Mouse (Mus musculus): ENCODE measurements around the gene Pdcd4. TPM values are rescaled to one million over a fixed set of nuclear protein-coding genes. Genes with fewer than 3 reads are reported as not detected.

Pdcd4 gene
- polyA plus RNA-seq, 1 experiment from 2014 or later: 61.9 TPM

DNA sequence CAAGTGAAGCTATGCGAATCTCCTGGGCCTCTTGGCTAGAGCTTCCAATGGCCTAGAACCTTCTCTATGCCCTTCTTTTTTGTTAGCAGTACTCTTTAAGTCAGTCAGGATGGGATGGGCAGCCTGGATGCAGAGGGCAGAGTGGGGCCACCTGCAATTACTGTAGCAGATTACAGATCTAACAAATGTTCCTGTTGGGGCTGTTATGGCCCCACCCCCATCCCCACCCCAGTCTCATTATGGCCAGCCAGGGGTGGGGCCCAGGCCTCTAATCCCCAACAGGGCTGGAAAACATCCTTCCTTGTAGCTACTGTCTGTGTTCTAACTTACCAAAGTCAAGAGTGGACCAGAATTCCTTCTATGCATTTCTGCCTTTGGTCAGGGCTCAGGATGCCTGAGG lies 23.2 kb upstream of the Pdcd4 start:
- Histone ChIP-seq H3K4me2 (no peak overlapping the region), H3K9ac (ENCODE audit: low read length) (no peak overlapping the region), H3K4me3 (ENCODE audit: low read depth, low read length) (no peak overlapping the region), H3K27ac (ENCODE audit: low read depth, low read length) (no peak overlapping the region), H3K27me3 (ENCODE audit: control insufficient read depth, insufficient read depth, low read length) (0 out of 2 replicates have a peak, but pooled peaks cover 5% of the 10 kb centered on the region), H3K36me3 (ENCODE audit: control insufficient read depth, insufficient read depth, low read length) (no peaks in the 10 kb centered on the region), H3K9me3 (ENCODE audit: control insufficient read depth, low read length) (no peaks in the 10 kb centered on the region), H3K4me1 (ENCODE audit: control insufficient read depth, insufficient read depth, low read length) (no peaks in the 10 kb centered on the region)
- ATAC-seq (ENCODE audit: low FRiP score) (no peak), DNase-seq (ENCODE audit: low spot score, missing footprints) (no peak)
- WGBS: 97% methylated on average over 1 of the region's 1 CpGs

DNA sequence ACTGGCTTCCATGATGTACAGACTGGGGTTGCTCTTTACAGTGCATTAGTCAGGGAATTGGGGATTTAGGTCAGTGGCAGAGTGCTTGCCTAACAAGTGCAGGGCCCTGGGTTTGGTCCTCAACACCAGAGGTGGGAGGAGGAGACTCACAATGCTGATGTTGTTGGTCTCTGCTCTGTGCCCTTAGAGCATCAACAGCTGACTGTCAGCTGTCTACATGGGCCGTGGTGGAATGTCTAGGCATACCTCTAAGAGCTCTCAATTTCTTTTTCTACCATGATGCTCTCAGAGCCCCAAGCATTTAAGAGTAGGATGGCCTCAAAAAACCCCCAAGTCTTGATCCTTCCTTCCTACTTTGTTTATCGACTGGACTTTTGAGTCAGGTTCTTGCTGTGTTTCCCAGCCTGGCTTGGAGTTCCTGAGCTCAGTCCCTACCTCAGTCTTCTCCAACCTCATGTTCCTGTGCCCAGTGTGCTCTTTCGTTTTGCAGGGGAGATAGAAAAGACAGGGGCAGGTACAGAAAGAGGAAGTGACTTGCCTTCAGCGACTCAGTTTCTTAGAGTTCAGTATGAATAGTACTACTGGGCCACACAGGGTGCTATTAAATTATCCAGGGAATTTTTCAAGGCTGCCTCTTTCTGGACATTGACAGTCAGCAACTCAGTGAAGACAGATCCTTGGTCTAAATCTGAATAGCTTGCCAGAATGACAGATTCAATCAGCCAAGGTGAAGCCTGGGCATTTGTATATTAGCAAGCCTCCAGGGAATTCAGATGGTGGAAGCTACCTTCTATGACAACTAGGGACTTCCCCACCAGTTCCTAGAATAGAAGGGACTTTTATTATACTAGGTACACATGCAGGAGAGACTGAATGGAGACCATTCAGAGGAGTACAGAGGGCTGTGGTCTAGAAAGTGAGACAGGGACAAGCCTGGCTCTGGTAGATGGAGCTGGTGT lies 22.3 kb upstream of the Pdcd4 start:
- Histone ChIP-seq H3K4me1 (ENCODE audit: control insufficient read depth, insufficient read depth, low read length) (peaks cover 3% of the 10 kb centered on the region; the same call in 1 of the 2 replicates), H3K27ac (ENCODE audit: low read depth, low read length) (no peak overlapping the region), H3K4me2 (no peak overlapping the region), H3K36me3 (ENCODE audit: control insufficient read depth, insufficient read depth, low read length) (no peaks in the 10 kb centered on the region), H3K9me3 (ENCODE audit: control insufficient read depth, low read length) (no peaks in the 10 kb centered on the region), H3K27me3 (ENCODE audit: control insufficient read depth, insufficient read depth, low read length) (peaks cover 5% of the 10 kb centered on the region; the same call in 1 of the 2 replicates), H3K4me3 (ENCODE audit: low read depth, low read length) (no peak overlapping the region), H3K9ac (ENCODE audit: low read length) (no peak overlapping the region)
- no peak for DNase-seq (ENCODE audit: low spot score, missing footprints)
- ATAC-seq (ENCODE audit: low FRiP score): no peak
- 79% methylated on average over 4 of the region's 4 CpGs for WGBS

DNA sequence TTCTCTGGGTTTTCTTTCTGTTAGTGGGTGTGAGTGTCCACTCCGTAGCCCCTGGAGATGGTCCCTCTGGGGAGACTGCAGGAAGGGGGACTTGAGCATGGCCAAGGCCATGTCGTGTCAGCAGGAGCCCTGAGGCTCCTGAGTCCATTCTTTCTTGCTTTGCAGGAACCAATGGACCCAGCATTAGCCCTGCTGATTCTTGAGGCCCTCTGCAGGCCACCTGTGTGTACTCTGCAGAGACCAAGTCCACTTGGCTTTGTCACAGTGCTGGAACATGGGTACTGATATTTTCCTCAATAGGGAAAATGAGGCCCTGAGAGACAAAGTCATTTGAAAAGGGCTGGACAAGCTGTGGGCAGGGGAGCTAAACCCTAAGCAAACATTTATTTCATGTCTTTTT lies 21.5 kb upstream of the Pdcd4 start:
- no peak overlapping the region for H3K4me2 ChIP-seq
- H3K4me1 ChIP-seq (ENCODE audit: control insufficient read depth, insufficient read depth, low read length): peaks cover 9% of the 10 kb centered on the region; the same call in 1 of the 2 replicates
- 51% methylated on average over 2 of the region's 2 CpGs for WGBS
- ATAC-seq (ENCODE audit: low FRiP score): no peak
- H3K9ac ChIP-seq (ENCODE audit: low read length): no peak overlapping the region
- H3K27ac ChIP-seq (ENCODE audit: low read depth, low read length): no peak overlapping the region
- no peaks in the 10 kb centered on the region for H3K36me3 ChIP-seq (ENCODE audit: control insufficient read depth, insufficient read depth, low read length)
- no peak overlapping the region for H3K4me3 ChIP-seq (ENCODE audit: low read depth, low read length)
- DNase-seq (ENCODE audit: low spot score, missing footprints): no peak
- H3K9me3 ChIP-seq (ENCODE audit: control insufficient read depth, low read length): no peaks in the 10 kb centered on the region
- H3K27me3 ChIP-seq (ENCODE audit: control insufficient read depth, insufficient read depth, low read length): peaks cover 5% of the 10 kb centered on the region; the same call in 1 of the 2 replicates

DNA sequence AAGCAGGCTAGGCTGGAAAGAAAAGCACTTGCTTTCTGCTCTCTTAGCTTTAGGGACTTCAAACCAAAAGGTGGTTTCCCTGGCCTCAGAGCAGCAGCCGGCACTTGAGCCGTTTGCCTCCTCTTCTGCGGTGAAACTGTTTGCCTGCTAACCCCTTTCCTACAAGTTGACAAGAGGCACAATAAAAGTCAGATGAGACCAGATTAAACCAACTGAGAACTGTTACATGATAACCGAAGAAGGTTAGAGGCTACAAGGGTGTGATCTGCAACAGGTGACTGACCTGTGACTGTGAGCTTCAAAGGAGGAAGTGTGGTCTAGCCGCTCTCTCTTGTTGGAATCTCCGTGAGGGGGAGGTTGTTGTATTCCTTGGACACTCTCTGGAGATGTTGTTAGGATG lies 20.5 kb upstream of the Pdcd4 start:
- Histone ChIP-seq H3K27me3 (ENCODE audit: control insufficient read depth, insufficient read depth, low read length) (peaks cover 5% of the 10 kb centered on the region; the same call in 1 of the 2 replicates), H3K4me2 (no peak overlapping the region), H3K27ac (ENCODE audit: low read depth, low read length) (no peak overlapping the region), H3K4me1 (ENCODE audit: control insufficient read depth, insufficient read depth, low read length) (peaks cover 9% of the 10 kb centered on the region; the same call in 1 of the 2 replicates), H3K4me3 (ENCODE audit: low read depth, low read length) (no peak overlapping the region), H3K9ac (ENCODE audit: low read length) (no peak overlapping the region), H3K9me3 (ENCODE audit: control insufficient read depth, low read length) (no peaks in the 10 kb centered on the region), H3K36me3 (ENCODE audit: control insufficient read depth, insufficient read depth, low read length) (no peaks in the 10 kb centered on the region)
- ATAC-seq (ENCODE audit: low FRiP score): no peak
- no peak for DNase-seq (ENCODE audit: low spot score, missing footprints)
- 90% methylated on average over 6 of the region's 6 CpGs for WGBS

DNA sequence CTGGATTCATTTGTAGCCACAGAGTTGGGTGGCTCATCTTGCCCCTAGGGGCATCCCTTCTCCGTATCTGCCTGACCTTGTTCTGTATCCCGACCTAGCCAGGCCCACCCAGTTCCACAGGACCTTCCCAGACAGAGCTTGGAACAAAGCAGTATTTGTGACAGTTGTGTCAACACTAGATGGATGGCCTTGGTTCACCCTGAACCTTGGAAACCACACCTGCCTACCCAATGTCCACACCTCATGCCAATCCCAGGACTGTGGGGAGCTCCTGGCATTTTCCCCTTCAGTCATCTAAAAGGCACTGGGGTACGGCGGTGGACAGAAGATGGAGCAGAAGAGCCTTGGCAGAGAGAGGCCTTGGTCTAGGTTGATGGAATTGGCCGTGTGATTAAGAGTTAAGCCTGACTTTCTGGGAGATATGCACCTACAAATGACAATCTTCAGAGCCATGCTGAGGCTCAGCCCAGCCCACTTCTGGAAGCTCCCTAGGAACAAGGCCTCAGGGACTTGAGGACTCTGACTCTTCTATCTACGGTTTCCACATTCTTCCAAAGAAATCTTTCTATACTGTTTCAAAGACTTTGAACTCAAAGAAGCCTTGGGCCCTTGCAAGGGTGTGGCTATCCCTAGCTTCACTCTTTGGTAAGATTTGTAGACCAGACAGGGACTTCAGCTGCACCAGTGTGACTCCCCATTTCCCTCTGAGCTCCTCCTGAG lies 18.9 kb upstream of the Pdcd4 start:
- H3K4me1 ChIP-seq (ENCODE audit: control insufficient read depth, insufficient read depth, low read length): peaks cover 9% of the 10 kb centered on the region; the same call in 1 of the 2 replicates
- peaks cover 7% of the 10 kb centered on the region; the same call in 1 of the 2 replicates for H3K27me3 ChIP-seq (ENCODE audit: control insufficient read depth, insufficient read depth, low read length)
- H3K27ac ChIP-seq (ENCODE audit: low read depth, low read length): no peak overlapping the region
- no peak overlapping the region for H3K4me2 ChIP-seq
- no peak overlapping the region for H3K4me3 ChIP-seq (ENCODE audit: low read depth, low read length)
- WGBS: 87% methylated on average over 6 of the region's 6 CpGs
- no peaks in the 10 kb centered on the region for H3K9me3 ChIP-seq (ENCODE audit: control insufficient read depth, low read length)
- DNase-seq (ENCODE audit: low spot score, missing footprints) (no peak), ATAC-seq (ENCODE audit: low FRiP score) (no peak)
- no peak overlapping the region for H3K9ac ChIP-seq (ENCODE audit: low read length)
- H3K36me3 ChIP-seq (ENCODE audit: control insufficient read depth, insufficient read depth, low read length): no peaks in the 10 kb centered on the region

DNA sequence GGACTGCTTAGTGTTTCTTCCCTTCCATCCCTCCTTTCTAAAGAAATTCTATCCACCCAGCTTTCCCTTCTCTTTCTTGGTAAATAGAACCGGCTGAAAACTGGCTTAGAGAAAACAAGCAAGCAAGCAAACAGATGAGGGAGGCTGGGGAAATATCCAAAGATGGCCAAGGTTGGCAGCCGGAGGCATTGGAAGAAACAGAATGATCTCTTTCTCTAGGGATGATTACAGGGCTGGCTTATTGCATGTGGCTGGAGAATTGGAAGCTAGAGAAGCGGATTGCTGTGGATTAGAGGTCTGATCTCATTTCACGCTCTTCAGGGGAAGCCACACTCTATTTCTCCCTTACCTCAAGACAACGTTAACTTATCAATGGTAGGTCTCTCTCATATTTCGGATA lies 16.8 kb upstream of the Pdcd4 start:
- H3K4me2 ChIP-seq: no peak overlapping the region
- no peaks in the 10 kb centered on the region for H3K36me3 ChIP-seq (ENCODE audit: control insufficient read depth, insufficient read depth, low read length)
- peaks cover 9% of the 10 kb centered on the region; the same call in 1 of the 2 replicates for H3K4me1 ChIP-seq (ENCODE audit: control insufficient read depth, insufficient read depth, low read length)
- no peak for DNase-seq (ENCODE audit: low spot score, missing footprints)
- no peak overlapping the region for H3K27ac ChIP-seq (ENCODE audit: low read depth, low read length)
- no peaks in the 10 kb centered on the region for H3K9me3 ChIP-seq (ENCODE audit: control insufficient read depth, low read length)
- 40% methylated on average over 6 of the region's 6 CpGs for WGBS
- H3K27me3 ChIP-seq (ENCODE audit: control insufficient read depth, insufficient read depth, low read length): peaks cover 7% of the 10 kb centered on the region; the same call in 1 of the 2 replicates
- no peak overlapping the region for H3K4me3 ChIP-seq (ENCODE audit: low read depth, low read length)
- no peak overlapping the region for H3K9ac ChIP-seq (ENCODE audit: low read length)
- no peak for ATAC-seq (ENCODE audit: low FRiP score)

DNA sequence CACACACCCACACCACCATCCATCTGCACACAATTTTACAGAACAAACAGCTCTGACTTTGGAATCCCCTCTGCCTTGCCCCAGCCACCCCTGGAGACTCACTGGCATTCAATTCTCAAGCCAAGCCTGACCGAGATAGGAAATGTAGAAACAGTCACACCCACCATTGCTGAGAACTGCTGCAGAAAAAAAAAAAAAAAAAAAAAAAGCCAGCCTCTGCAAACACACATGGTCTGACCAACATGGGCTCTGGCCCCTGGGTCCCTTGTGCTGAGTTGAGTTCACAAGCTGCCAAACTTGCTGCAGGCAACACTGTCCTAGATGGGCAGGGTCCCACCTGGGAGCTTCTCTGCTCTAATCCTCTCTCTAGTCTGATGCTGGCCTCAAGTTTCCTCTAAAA lies 14.3 kb upstream of the Pdcd4 start:
- Histone ChIP-seq H3K9me3 (ENCODE audit: control insufficient read depth, low read length) (no peaks in the 10 kb centered on the region), H3K4me1 (ENCODE audit: control insufficient read depth, insufficient read depth, low read length) (peaks cover 9% of the 10 kb centered on the region; the same call in 1 of the 2 replicates), H3K9ac (ENCODE audit: low read length) (no peak overlapping the region), H3K4me3 (ENCODE audit: low read depth, low read length) (no peak overlapping the region), H3K4me2 (no peak overlapping the region), H3K27me3 (ENCODE audit: control insufficient read depth, insufficient read depth, low read length) (peaks cover 7% of the 10 kb centered on the region; the same call in 1 of the 2 replicates), H3K27ac (ENCODE audit: low read depth, low read length) (no peak overlapping the region), H3K36me3 (ENCODE audit: control insufficient read depth, insufficient read depth, low read length) (no peaks in the 10 kb centered on the region)
- DNase-seq (ENCODE audit: low spot score, missing footprints) (no peak), ATAC-seq (ENCODE audit: low FRiP score) (no peak)
- 74% methylated on average over 1 of the region's 1 CpGs for WGBS

DNA sequence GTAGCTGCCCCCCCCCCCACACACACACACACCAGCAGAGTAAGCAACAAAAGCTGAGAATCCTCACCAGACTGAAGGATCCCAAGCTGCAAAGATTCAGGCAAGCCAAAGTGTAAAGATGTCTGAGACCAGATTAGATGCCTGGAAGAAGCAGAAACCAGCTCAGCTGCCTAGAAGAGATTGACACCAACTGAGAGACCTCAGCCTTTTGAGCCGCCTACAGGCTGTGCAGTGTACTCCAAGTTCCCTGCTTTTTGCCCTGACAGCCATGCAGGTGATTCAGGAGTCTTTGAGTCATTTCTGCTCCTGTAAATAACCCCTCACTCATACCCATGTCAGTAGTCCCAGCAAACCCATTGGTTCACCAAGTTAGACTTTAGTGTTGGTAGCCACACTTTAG lies 11.6 kb upstream of the Pdcd4 start:
- WGBS: 81% methylated on average over 1 of the region's 1 CpGs
- Histone ChIP-seq H3K9me3 (ENCODE audit: control insufficient read depth, low read length) (no peaks in the 10 kb centered on the region), H3K4me2 (no peak overlapping the region), H3K27ac (ENCODE audit: low read depth, low read length) (no peak overlapping the region), H3K36me3 (ENCODE audit: control insufficient read depth, insufficient read depth, low read length) (no peaks in the 10 kb centered on the region), H3K9ac (ENCODE audit: low read length) (no peak overlapping the region), H3K4me3 (ENCODE audit: low read depth, low read length) (no peak overlapping the region), H3K27me3 (ENCODE audit: control insufficient read depth, insufficient read depth, low read length) (peaks cover 2% of the 10 kb centered on the region; the same call in 1 of the 2 replicates), H3K4me1 (ENCODE audit: control insufficient read depth, insufficient read depth, low read length) (no peaks in the 10 kb centered on the region)
- ATAC-seq (ENCODE audit: low FRiP score): no peak
- DNase-seq (ENCODE audit: low spot score, missing footprints): no peak

DNA sequence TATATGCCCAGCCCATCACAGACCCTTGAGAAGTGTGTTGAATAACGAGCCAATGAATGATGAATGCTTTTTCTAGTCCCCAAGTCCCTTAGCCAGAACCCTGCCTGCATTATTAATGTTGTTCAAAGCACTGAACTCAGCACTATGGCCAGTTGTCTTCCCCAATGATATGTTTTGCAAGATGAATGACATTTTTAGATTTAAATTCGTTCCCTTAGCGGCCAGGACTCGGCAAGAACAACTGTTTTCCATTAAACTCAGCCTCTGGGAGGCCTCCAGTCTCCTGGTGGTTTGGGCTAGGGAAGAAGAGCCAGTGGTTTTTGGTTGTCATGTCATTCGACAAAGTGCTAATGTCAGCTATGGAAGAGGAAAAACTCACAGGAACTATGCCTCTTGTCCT lies 10.2 kb upstream of the Pdcd4 start:
- Histone ChIP-seq H3K4me3 (ENCODE audit: low read depth, low read length) (no peak overlapping the region), H3K27ac (ENCODE audit: low read depth, low read length) (no peak overlapping the region), H3K27me3 (ENCODE audit: control insufficient read depth, insufficient read depth, low read length) (0 out of 2 replicates have a peak, but pooled peaks cover 2% of the 10 kb centered on the region), H3K36me3 (ENCODE audit: control insufficient read depth, insufficient read depth, low read length) (no peaks in the 10 kb centered on the region), H3K4me1 (ENCODE audit: control insufficient read depth, insufficient read depth, low read length) (no peaks in the 10 kb centered on the region), H3K4me2 (no peak overlapping the region), H3K9me3 (ENCODE audit: control insufficient read depth, low read length) (no peaks in the 10 kb centered on the region), H3K9ac (ENCODE audit: low read length) (no peak overlapping the region)
- ATAC-seq (ENCODE audit: low FRiP score): no peak
- WGBS: 69% methylated on average over 5 of the region's 5 CpGs
- no peak for DNase-seq (ENCODE audit: low spot score, missing footprints)
